Mouse (Mus musculus): ENCODE results near the gene Fthl17f.
"Not testable (repeated sequence)": the region's sequence is repeated elsewhere in the genome, so short reads cannot be mapped to it uniquely, and the experiment has no call there.

Fthl17f gene

DNA sequence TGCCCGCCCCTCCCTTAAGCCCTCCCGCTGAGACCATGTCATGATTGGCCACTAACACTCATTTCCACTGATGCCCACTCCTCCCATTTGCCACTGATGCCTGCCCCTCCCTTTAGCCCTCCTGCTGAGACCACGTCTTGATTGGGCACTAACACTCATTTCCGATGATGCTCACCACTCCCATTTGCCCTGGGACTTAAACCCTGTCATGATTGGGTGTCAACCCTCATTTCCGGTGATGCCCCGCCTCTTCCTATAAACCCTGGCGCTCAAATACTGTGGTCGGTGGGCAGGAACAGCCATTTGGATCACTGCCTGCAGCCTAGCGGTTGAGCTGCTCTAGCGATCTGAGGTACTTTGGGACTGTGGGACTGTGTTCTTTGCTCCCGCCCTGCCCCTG lies at the start of gene Fthl17f:
Fthl17f (plus strand) TSS at position 301 of the 400 bp plus-strand sequence.
- not testable (repeated sequence) for DNase-seq

DNA sequence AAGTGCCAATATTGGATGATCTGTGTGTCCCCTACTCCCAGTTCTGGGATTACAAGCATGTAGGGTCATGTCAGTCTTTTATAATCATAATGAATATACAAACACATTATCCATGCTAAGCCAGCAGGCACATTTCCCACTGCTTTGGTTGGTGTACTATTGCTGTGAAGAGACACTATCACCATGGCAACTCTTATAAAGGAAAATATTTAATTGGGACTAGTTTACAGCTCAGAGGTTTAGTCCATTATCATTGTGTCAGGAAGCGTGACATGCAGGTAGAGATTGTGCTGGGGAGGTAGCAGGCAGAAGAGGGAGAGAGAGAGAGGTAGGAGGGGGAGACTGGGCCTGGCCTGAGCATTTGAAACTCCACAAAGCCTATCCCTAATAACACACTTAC lies 46.7 kb upstream of the Fthl17f start:
- no peak for DNase-seq

GRCm38 (mm10) chrX:9019481-9019880 lies 43.3 kb upstream of the Fthl17f start:
- no peak for DNase-seq

DNA sequence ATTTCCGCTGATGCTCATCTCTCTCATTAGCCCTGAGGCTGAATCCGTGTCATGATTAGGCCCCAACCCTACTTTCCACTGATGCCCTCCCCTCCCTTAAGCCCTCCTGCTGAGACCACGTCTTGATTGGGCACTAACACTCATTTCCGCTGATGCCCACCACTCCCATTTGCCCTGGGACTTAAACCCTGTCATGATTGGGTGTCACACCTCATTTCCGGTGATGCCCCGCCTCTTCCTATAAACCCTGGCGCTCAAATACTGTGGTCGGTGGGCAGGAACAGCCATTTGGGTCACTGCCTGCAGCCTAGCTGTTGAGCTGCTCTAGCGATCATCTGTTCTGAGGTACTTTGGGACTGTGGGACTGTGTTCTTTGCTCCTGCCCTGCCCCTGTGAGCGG lies 29.6 kb upstream of the Fthl17f start, which contains the start of gene Fthl17e:
Fthl17e (plus strand) TSS at position 301 of the 400 bp plus-strand sequence.
- not testable (repeated sequence) for DNase-seq

DNA sequence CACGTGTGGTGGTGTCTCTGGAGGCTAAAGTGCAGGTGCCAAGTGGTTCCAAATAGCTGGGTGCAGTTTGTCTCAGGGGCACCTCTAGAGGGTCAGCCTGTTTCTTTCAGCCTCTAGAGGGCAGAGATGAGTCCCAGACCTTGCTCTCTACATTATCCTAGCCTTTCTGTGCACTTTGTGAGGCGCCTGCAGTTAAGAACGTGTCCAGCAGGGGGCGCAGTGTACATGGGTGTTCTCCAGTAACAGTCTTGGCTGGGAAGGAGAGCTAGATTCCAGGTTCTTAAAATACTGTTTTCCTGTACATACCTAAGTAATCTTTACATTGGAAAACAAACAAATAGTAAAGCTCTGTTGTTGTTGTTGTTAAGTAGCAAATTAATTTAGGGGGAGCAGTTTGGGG lies 21.2 kb upstream of the Fthl17f start:
- peak in 1 of 2 experiments; percentile 49 for DNase-seq

GRCm38 (mm10) chrX:9060952-9061351 lies 1.9 kb upstream of the Fthl17f start:
- peak; percentile 70 to 81 for DNase-seq

DNA sequence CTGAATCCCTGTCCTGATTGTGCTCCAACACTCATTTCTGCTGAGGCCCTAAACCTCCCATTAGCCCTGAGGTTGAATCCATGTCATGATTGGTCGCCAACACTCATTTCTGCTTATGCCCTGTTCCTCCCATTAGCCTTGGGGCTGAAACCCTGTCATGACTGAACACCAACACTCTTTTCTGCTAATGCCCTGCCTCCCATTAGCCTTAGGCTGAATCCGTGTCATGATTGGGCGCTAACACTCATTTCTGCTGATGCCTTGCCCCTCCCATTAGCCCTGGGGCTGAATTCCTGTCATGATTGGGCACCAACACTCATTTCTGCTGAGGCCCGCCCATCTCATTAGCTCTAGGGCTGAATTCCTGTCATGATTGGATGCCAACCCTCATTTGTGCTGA lies 714 bp upstream of the Fthl17f start:
- no peak for DNase-seq

- peak; percentile 49 to 86 for DNase-seq
Measured at GRCm38 (mm10) chrX:9077699-9078098, 14.9 kb downstream of the Fthl17f start.

DNA sequence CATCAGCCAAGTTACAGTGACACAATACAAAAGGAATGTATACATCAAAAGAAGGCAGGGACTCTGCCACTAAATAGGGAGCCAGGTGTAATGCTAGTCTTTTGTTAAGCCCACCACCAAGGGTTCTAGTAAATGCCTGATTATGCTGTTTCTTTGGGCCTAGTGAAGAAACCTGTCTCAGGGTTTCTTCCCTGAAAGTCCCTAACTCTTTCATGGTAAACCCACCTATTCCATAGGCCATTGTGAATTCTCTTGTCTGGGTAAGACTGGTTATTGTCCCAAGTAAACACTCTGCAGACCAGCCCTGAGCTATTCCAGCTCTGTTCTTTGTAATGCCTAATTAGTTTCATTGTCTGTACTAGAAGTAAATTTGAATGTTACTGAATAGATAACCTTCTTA lies 32.3 kb downstream of the Fthl17f start:
- not testable (repeated sequence) for DNase-seq

GRCm38 (mm10) chrX:9104262-9104661 lies 41.4 kb downstream of the Fthl17f start, which contains the start of gene 4930402K13Rik:
Gene 4930402K13Rik, plus strand, starts transcription at chrX:9104562.
- no peak for DNase-seq

DNA sequence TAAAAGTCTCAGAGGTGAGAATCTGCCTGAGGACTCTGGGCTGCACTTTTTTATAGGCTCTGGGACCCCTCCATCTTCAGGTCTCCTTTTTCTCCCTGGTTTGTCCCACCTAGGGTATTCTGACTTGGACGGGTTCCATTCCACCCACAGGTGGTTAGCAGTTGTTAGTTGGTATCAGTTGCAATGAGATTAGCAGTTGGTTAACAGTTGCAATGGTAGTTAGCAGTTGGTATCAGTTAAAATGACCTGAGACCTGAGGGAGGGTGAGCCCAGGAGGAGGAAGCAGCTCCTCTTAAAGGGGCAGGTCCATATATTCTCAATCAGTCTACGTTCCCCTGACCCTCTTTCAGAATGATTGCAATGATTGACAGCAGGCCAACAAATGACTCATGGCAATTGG lies 47.6 kb downstream of the Fthl17f start:
- no peak for DNase-seq
